Mouse (Mus musculus) limb, embryonic 12.5 days (tissue): ENCODE measurements around the gene Ncapg. TPM values are rescaled to one million over a fixed set of nuclear protein-coding genes. Genes with fewer than 3 reads are reported as not detected.

Source experiments
- ATAC-seq: fragments of 200-750 bp; cut with Nextera tagmentation; 2 replicates; pipeline ENCODE4 v1.8.0; 2017; ENCODE audit warnings: low read depth, moderate TSS enrichment; ENCODE audit not compliant: insufficient number of reproducible peaks, insufficient read depth, low FRiP score, low TSS enrichment
- H3K27ac ChIP-seq: fragments of 300-500 bp; sonication (generic); 2 replicates; pipeline ENCODE4 v1.5.1; 2016; ENCODE audit warnings: mild to moderate bottlenecking, moderate library complexity
- H3K27me3 ChIP-seq: fragments of 300-500 bp; sonication (generic); 2 replicates; pipeline ENCODE4 v1.6.1; 2016; ENCODE audit warnings: mild to moderate bottlenecking, moderate library complexity
- H3K36me3 ChIP-seq: fragments of 300-500 bp; sonication (generic); 2 replicates; pipeline ENCODE4 v1.6.1; 2016; ENCODE audit warnings: mild to moderate bottlenecking, moderate library complexity
- H3K4me1 ChIP-seq: fragments of 300-500 bp; sonication (generic); replicated peaks from 2 replicates; pipeline ENCODE4 v1.6.1; 2016
- H3K4me2 ChIP-seq: fragments of 300-500 bp; sonication (generic); 2 replicates; pipeline ENCODE4 v1.6.1; 2016; ENCODE audit warnings: mild to moderate bottlenecking, moderate library complexity
- H3K4me3 ChIP-seq: fragments of 300-500 bp; sonication (generic); replicated peaks from 2 replicates; pipeline ENCODE4 v1.5.1; 2016; ENCODE audit warnings: mild to moderate bottlenecking
- H3K9ac ChIP-seq: fragments of 300-500 bp; sonication (generic); replicated peaks from 2 replicates; pipeline ENCODE4 v1.6.1; 2016; ENCODE audit warnings: mild to moderate bottlenecking, moderate library complexity
- H3K9me3 ChIP-seq: fragments of 300-500 bp; sonication (generic); 2 replicates; pipeline ENCODE4 v1.6.1; 2016; ENCODE audit warnings: mild to moderate bottlenecking, moderate library complexity
- WGBS: fragments of 180-500 bp; shearing (Covaris S2); methylation state at CpG from one replicate; pipeline ENCODE4 v1.1.7; 2016; 5-methylcytosine and 5-hydroxymethylcytosine counted together
- polyA plus RNA-seq: library from polyadenylated mRNA; unstranded; fragments of >200 nt; fragmentation: Nextera tagmentation; extraction: Ambion mirVana; gene quantifications from 2 replicates; pipeline ENCODE4 v1.2.1, GENCODE M21; 2016

The Ncapg gene
- polyA plus RNA-seq, 1 experiment from 2014 or later = 67.2 TPM

DNA sequence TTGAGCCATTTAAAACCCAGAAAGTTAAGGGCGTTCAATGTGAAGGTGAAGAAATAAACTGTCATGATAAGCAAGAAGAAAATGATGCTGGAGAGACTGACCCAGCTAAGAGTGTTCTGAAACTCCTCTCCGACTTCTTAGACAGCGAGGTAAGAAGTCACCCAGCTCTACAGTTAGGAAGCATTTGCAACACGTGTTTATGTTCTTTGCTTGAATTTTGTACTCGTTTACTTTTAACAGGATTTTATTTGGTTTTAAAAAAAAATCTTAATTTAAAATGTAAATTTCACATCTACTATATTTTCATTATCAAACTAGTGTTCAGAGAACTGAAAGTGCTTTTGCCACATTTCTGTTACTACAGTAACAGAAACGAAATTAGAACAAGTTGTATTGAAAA, 22.0 kb downstream of the Ncapg start:
- Histone ChIP-seq H3K4me2 (no peak overlapping the region), H3K4me3 (no peak overlapping the region), H3K9me3 (no peaks in the 10 kb centered on the region), H3K4me1 (no peaks in the 10 kb centered on the region), H3K36me3 (peaks cover 20% of the 10 kb centered on the region), H3K27ac (no peak overlapping the region), H3K27me3 (no peaks in the 10 kb centered on the region), H3K9ac (no peak overlapping the region)
- WGBS = 91% methylated on average over 6 of the region's 6 CpGs
- ATAC-seq = no peak

DNA sequence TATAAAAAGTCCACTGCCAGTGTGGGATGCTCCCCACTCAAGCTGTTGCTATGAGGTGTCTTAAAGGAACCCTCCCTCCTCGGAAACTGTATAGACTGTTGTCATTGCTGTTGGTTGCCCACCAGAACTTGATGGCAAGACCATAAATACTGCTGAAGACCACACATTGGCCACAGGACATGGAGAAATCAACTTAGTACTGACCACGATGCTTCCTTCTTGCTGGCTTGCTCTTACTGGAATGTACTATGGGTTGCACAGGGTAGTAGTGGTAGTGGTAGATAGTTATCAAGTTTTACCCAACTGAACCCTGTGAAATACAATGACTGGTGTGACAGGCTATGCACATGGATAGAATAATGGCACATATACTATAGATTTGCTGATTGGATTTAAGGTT, 37.1 kb downstream of the Ncapg start:
- Histone ChIP-seq H3K36me3 (peaks cover 19% of the 10 kb centered on the region; the same call in 1 of the 2 replicates), H3K4me1 (no peaks in the 10 kb centered on the region), H3K4me2 (no peak overlapping the region)

DNA sequence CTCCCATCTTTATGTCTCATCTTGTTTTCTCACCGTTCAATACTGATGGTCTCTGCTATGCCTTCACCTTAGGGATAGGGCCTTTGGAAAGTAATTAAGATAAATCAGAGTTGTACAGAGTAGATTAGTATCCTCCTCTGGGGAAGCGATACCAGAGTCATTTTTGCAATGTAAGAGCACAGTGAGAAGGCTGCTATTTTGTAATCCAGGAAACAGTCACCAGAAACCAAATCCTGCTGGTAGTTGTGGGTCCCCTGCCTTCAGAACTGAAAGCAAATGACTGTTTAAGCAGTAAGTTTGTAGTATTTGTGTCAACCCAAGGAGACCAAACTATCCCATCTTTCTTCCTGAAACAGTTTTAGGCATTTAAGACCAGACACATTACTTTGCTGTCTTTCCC, 39.9 kb downstream of the Ncapg start:
- 91% methylated on average over 2 of the region's 2 CpGs for WGBS
- H3K27me3 ChIP-seq = no peaks in the 10 kb centered on the region
- no peak overlapping the region for H3K9ac ChIP-seq
- H3K27ac ChIP-seq = no peak overlapping the region
- no peak overlapping the region for H3K4me2 ChIP-seq
- no peaks in the 10 kb centered on the region for H3K9me3 ChIP-seq
- H3K4me1 ChIP-seq = no peaks in the 10 kb centered on the region
- ATAC-seq = no peak
- H3K36me3 ChIP-seq = peaks cover 19% of the 10 kb centered on the region; the same call in 1 of the 2 replicates
- no peak overlapping the region for H3K4me3 ChIP-seq

More for the DNA sequence above, 37.1 kb downstream of the Ncapg start:
- H3K9me3 ChIP-seq = no peaks in the 10 kb centered on the region
- H3K27me3 ChIP-seq = no peaks in the 10 kb centered on the region
- no peak for ATAC-seq
- H3K9ac ChIP-seq = no peak overlapping the region
- no peak overlapping the region for H3K4me3 ChIP-seq
- H3K27ac ChIP-seq = no peak overlapping the region
- 89% methylated on average over 2 of the region's 2 CpGs for WGBS

DNA sequence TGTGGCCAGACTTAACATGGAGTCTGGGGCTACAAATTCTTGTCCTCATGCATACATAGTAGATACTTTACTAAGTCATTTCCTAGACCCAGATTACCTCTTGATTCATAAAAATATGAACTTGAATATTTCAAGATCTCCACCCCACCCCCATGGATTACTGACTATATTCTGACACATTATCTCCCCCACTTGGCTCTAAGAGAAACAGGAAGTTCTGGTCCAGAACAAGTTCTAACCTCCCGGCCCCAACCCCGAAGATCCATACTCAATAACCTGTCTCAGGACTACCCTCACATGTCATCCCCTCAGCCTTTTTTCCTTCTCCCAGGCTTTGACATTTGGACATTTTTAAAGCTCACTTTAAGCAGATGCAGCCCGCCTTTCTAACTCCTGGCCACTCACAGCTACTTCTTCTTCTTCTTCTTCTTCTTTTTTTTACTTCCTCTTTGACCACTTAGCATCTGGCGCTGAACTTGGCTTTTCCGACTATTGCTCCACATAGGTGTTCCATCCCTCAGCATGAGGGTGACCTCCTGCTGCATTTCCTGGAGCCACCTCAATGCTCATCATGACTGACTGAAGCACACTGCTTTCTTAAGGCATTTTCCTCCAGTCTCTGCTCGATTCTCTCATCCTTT, 49.2 kb downstream of the Ncapg start:
- 87% methylated on average over 6 of the region's 6 CpGs for WGBS
- H3K4me1 ChIP-seq = no peaks in the 10 kb centered on the region
- ATAC-seq = no peak
- H3K4me2 ChIP-seq = no peak overlapping the region
- no peak overlapping the region for H3K9ac ChIP-seq
- no peaks in the 10 kb centered on the region for H3K9me3 ChIP-seq
- H3K4me3 ChIP-seq = no peak overlapping the region
- H3K36me3 ChIP-seq = no peaks in the 10 kb centered on the region
- no peak overlapping the region for H3K27ac ChIP-seq
- no peaks in the 10 kb centered on the region for H3K27me3 ChIP-seq

DNA sequence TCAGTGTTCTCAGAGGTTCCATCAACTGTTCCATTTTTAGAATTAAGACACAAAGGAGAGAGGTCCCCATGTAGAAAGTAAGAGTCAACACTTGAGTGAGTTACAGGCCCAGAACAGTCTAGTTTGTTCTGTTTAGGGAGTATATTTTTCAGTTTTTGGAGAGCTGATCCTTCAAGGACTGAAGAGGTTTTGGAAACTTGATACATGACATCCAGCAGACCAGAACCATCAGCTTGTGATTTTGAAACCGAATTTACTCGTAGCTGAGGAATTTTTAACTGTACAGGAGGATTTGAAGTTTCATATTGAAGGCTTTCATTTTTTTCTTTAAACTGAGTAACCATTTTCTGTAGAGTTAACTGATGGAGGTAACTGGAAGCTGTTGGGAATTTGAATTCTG, 64.0 kb downstream of the Ncapg start:
- no peaks in the 10 kb centered on the region for H3K9me3 ChIP-seq
- no peak overlapping the region for H3K4me3 ChIP-seq
- 89% methylated on average over 2 of the region's 2 CpGs for WGBS
- no peak overlapping the region for H3K4me2 ChIP-seq
- H3K27ac ChIP-seq = no peak overlapping the region
- no peak for ATAC-seq
- H3K4me1 ChIP-seq = 0 out of 2 replicates have a peak, but pooled peaks cover 2% of the 10 kb centered on the region
- no peak overlapping the region for H3K9ac ChIP-seq
- peaks cover 11% of the 10 kb centered on the region; the same call in 1 of the 2 replicates for H3K36me3 ChIP-seq
- no peaks in the 10 kb centered on the region for H3K27me3 ChIP-seq

DNA sequence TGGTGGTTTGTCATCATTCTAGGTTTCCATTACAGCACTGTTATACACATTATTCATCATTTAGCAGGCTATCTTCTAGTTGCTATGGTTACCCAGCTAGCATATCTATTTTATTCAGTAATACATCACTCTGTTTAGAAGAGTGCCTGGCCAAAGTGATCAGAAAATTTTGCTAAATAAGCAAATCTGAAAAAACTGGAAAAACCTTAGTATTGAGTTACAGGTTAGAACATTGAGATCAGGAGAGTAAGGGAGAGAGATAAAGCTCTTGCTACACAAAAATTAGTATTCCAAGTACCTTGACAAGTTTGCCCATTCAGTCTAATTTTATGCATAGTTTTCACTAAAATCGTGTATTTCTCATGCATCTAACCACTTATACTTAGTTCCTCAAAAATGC, 68.2 kb downstream of the Ncapg start:
- Histone ChIP-seq H3K36me3 (peaks cover 11% of the 10 kb centered on the region; the same call in 1 of the 2 replicates), H3K9ac (no peak overlapping the region), H3K4me1 (no peaks in the 10 kb centered on the region), H3K27ac (no peak overlapping the region), H3K9me3 (no peaks in the 10 kb centered on the region), H3K4me2 (no peak overlapping the region), H3K4me3 (no peak overlapping the region), H3K27me3 (no peaks in the 10 kb centered on the region)
- WGBS = 93% methylated on average over 1 of the region's 1 CpGs
- no peak for ATAC-seq

Other genes with a start within 250 kb of the Ncapg start
- 111 and 116 TPM in 2 replicates for gene Qdpr, start 219.7 kb upstream of the Ncapg start, polyA plus RNA-seq
- gene Clrn2, start 216.2 kb upstream of the Ncapg start, polyA plus RNA-seq = 0.23 TPM in 1 of 2 replicates, not detected in the other
- 86.7 and 88.1 TPM in 2 replicates for gene Lap3, start 176.5 kb upstream of the Ncapg start, polyA plus RNA-seq
- gene Med28, start 149.7 kb upstream of the Ncapg start, polyA plus RNA-seq = 281 and 287 TPM in 2 replicates
- gene Fam184b, start 30.3 kb upstream of the Ncapg start, polyA plus RNA-seq = 0.95 and 1.3 TPM in 2 replicates
- gene Lcorl, start 187.7 kb downstream of the Ncapg start, polyA plus RNA-seq = 27.2 and 27.8 TPM in 2 replicates